In genomic region chr12:50115855-50116254, GRCm38 (mm10) we compare ENCODE assay signal across 21 mouse cellular contexts.
DNase-seq lines count a peak whose midpoint lies in the region; ATAC-seq and TF ChIP-seq lines count a peak whose summit lies in the region.
"Had no signal": no experiment of that assay in that cellular context is flagged by ENCODE, and none has a peak within 500 bp of the region (broad histone marks: within the 10 kb centered on the region; RNA-seq: fewer than 3 reads in every experiment).

No protein-coding gene starts in this region.

- no peak overlapping the region for H3K9ac ChIP-seq in kidney, postnatal 0 days (ENCODE audit: low read depth, low read length)
- H3K9ac ChIP-seq in forebrain, embryonic 12.5 days: no peak overlapping the region
- no peak overlapping the region for H3K9ac ChIP-seq in intestine, embryonic 15.5 days
- H3K9ac ChIP-seq: limb, embryonic 13.5 days; liver, embryonic 13.5 days; lung, embryonic 14.5 days; midbrain, embryonic 13.5 days had no signal

- no peak overlapping the region for H3K27ac ChIP-seq in kidney, postnatal 0 days
- peak overlapping the region; percentile 6; the same call in 1 of the 2 replicates for H3K27ac ChIP-seq in forebrain, embryonic 12.5 days
- H3K27ac ChIP-seq in intestine, embryonic 15.5 days: no peak overlapping the region
- H3K27ac ChIP-seq: limb, embryonic 13.5 days; liver, embryonic 13.5 days; macrophage; midbrain, embryonic 13.5 days had no signal

- H3K4me3 ChIP-seq in kidney, postnatal 0 days (replicated peaks; ENCODE audit: low read depth, low read length): no peak overlapping the region
- H3K4me3 ChIP-seq in forebrain, embryonic 12.5 days (replicated peaks): no peak overlapping the region
- no peak overlapping the region for H3K4me3 ChIP-seq in intestine, embryonic 15.5 days (replicated peaks)
- H3K4me3 ChIP-seq: limb, embryonic 13.5 days; liver, embryonic 13.5 days; midbrain, embryonic 13.5 days; myocyte had no signal

- no peak overlapping the region for H3K4me2 ChIP-seq in kidney, postnatal 0 days (ENCODE audit: low read length)
- no peak overlapping the region for H3K4me2 ChIP-seq in forebrain, embryonic 12.5 days
- H3K4me2 ChIP-seq in intestine, embryonic 15.5 days (replicated peaks): no peak overlapping the region
- H3K4me2 ChIP-seq: limb, embryonic 13.5 days; liver, embryonic 13.5 days; lung, embryonic 14.5 days; midbrain, embryonic 13.5 days had no signal

- H3K9me3 ChIP-seq in kidney, postnatal 0 days (replicated peaks; ENCODE audit: low read length): no peaks in the 10 kb centered on the region
- H3K9me3 ChIP-seq in forebrain, embryonic 12.5 days: no peaks in the 10 kb centered on the region
- no peaks in the 10 kb centered on the region for H3K9me3 ChIP-seq in intestine, embryonic 15.5 days
- H3K9me3 ChIP-seq: limb, embryonic 13.5 days; liver, embryonic 13.5 days; midbrain, embryonic 13.5 days had no signal

- H3K36me3 ChIP-seq in kidney, postnatal 0 days (ENCODE audit: insufficient read depth, low read length): no peaks in the 10 kb centered on the region
- no peaks in the 10 kb centered on the region for H3K36me3 ChIP-seq in forebrain, embryonic 12.5 days (replicated peaks)
- H3K36me3 ChIP-seq in intestine, embryonic 15.5 days: no peaks in the 10 kb centered on the region
- H3K36me3 ChIP-seq: limb, embryonic 13.5 days; liver, embryonic 13.5 days; midbrain, embryonic 13.5 days had no signal

- no peak for TF ChIP-seq CTCF in kidney, postnatal 0 days (IDR thresholded peaks at IDR 0.05; ENCODE audit: low read depth)

- 66% methylated on average over 2 of the region's 2 CpGs for WGBS in kidney, postnatal 0 days
- WGBS in forebrain, embryonic 12.5 days: 13% methylated on average over 2 of the region's 2 CpGs
- WGBS in intestine, embryonic 15.5 days: 50% methylated on average over 2 of the region's 2 CpGs

- H3K4me1 ChIP-seq in kidney, postnatal 0 days (replicated peaks; ENCODE audit: insufficient read depth, low read length): no peaks in the 10 kb centered on the region; the same call in 1 of the 2 replicates
- H3K4me1 ChIP-seq in forebrain, embryonic 12.5 days: peaks cover 24% of the 10 kb centered on the region
- no peaks in the 10 kb centered on the region for H3K4me1 ChIP-seq in intestine, embryonic 15.5 days (replicated peaks)
- H3K4me1 ChIP-seq: liver, embryonic 13.5 days had no signal

- 0 out of 2 replicates have a peak, but pooled peaks have one; percentile 10 for ATAC-seq in kidney, postnatal 0 days (replicated peaks; ENCODE audit: low FRiP score, low read depth)
- ATAC-seq in forebrain, embryonic 12.5 days (ENCODE audit: low FRiP score): no peak
- peak; percentile 86 for ATAC-seq in intestine, embryonic 15.5 days
- ATAC-seq in erythroid progenitor cell, adult 5-6 weeks (replicated peaks; ENCODE audit: low FRiP score, poor library complexity, severe bottlenecking): no peak
- ATAC-seq: CD4-positive, CD25-positive, alpha-beta regulatory T cell, adult 4 months; midbrain, embryonic 13.5 days; Patski had no signal

- no peak for DNase-seq in kidney, postnatal 0 days (ENCODE audit: low spot score)
- no peak for DNase-seq in kidney, postnatal 36 days
- DNase-seq in embryo, embryonic 10 days (ENCODE audit: low spot score): peak; percentile 50
- no peak for DNase-seq in spleen, postnatal 4 days (ENCODE audit: low spot score in 2 of 2)
- DNase-seq in adrenal gland, postnatal 25 days: no peak
- DNase-seq: adrenal gland, adult 8-10 months; cerebellum, adult 11-12 months; cerebellum, postnatal 14 days; gastrocnemius, postnatal 25 days; liver, embryonic 13.5 days; lung, embryonic 14.5 days; thymus, postnatal 36 days had no signal

- no peaks in the 10 kb centered on the region for H3K27me3 ChIP-seq in kidney, postnatal 0 days (ENCODE audit: insufficient read depth, low read length)
- H3K27me3 ChIP-seq in forebrain, embryonic 12.5 days: no peaks in the 10 kb centered on the region
- no peaks in the 10 kb centered on the region for H3K27me3 ChIP-seq in intestine, embryonic 15.5 days (replicated peaks)
- H3K27me3 ChIP-seq: limb, embryonic 13.5 days; liver, embryonic 13.5 days had no signal

Comparison
In these comparisons a context has a peak if more than half of its experiments do, and no peak if none do; other contexts are left out.
1. ATAC-seq: peak in kidney, postnatal 0 days (single experiment) and intestine, embryonic 15.5 days (single experiment); none in forebrain, embryonic 12.5 days (single experiment) and erythroid progenitor cell, adult 5-6 weeks (single experiment).